Mouse (Mus musculus) heart, postnatal 14 days (tissue): ENCODE measurements around the gene Dbi. TPM values are rescaled to one million over a fixed set of nuclear protein-coding genes. Genes with fewer than 3 reads are reported as not detected.

Experiments used
- DNase-seq, 2 experiments: peaks; one replicate each; pipeline ENCODE4 v3.0.0; 2021 to 2022
- intact Hi-C: fragments of 180-260 bp; cut with DNase I; formaldehyde crosslinking; loops from one replicate; pipeline ENCODE4 v1.15.1; 2025
- total RNA-seq, 2 experiments: library from RNA; stranded (reverse); gene quantifications; 2 replicates each; pipeline ENCODE4 v1.2.3; 2021

The Dbi gene
- total RNA-seq, 2 experiments from 2014 or later: 331 to 352 TPM

DNA sequence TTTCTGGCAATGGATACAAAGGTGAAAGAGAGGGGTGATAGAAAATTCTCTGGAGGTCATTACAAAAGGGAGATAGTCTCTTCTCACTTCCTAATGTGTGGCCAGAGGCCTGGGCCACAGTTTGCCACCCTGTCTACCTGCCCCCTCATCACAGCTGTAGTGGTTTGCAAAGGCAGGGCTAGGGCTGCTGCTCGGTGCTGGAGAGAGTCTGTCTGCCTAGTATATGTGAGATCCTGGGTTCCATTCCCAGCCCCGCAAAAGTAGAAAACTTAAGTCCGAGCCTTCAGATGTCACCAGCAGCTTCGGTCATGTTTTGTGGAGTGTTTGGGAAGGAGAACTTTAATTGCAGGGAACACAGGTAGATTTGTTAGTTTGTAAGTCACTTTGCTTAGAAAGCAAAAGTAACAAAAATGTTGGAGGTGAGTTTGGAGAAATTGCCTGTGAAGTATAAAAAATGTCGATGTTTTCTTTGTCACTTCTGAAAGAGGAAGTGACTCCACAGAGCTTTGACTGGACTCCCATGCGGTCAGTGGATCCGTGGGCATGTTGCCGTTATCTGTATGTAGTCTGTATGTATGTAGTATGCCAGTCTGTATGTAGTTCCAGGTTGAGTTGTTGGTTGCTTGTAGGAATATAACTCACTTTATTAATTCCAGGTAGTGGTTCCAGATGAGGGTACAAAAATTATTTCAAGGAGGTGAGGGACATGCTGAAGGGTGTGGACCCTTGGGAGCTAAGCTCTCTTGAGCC lies 1.9 kb upstream of the Dbi start:
- intact Hi-C loops: no loop called here
- no peak for DNase-seq

DNA sequence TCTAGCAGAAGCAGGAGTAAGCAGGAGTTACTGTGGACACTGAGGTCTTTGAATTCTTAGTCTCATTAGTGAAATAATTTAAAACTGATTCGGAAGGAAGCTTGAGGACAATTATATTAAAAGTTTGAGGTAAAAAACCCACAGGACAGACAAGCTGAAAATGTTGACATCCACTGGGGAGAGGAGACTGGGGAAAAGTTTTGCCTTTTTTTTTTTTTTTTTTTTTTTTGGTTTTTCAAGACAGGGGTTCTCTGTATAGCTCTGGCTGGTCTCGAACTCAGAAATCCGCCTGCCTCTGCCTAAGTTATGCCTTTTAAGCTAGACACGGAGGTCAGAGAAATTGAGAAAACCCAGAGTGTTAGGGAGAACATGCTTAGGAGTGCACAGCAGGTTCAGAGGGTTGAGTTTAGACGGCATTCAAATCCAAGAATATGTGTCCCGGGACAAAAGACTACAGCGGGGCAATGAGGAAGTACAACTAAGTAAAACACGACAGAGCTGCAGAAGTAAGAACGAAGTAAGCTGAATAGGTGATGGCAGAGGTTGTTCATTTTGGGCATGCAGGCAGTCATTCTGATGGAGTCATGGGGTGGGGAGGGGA lies 1.2 kb upstream of the Dbi start:
- no peak for DNase-seq
- intact Hi-C loops: no loop called here

DNA sequence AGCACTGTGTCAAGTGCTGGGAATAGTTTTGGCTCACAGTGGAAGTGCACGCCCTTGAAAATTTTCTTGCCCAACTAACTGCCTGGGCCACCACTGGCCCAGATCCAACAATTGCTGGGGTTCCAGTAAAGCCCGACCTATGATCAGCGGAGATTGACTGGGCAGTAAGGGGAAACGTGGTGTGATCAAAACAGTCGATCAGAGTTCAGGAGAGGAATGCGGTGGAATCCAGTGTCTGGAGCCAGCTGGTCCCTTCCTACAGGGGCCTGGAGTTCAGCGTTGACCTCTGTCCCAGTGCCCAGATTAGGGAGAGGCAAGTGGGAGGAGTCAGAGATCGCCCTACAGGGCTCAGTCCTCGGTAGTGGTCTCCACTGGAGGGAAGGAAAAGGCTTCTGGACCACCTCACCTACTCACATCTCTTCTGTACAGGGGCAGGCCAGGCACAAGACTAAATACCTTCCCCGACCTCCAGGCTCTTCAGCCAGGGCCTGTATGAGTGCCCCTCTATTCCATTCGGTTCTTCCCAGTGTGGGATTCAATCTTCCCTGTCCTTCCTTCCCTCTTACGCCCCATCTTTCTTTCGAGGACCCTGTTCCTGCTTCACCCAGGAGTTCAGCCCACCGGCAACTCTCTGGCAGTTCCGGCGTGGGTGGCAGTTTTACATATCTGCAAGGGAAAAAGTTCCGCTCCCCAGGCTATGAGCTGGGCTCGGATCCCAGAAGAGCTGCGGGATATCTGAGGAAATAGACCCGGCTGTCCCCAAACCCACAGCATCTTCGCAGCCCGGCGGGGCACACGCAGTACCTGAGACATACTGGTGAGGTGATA lies 523 bp downstream of the Dbi start:
- DNase-seq: peak; percentile 46 to 70
- intact Hi-C loops: no loop called here

DNA sequence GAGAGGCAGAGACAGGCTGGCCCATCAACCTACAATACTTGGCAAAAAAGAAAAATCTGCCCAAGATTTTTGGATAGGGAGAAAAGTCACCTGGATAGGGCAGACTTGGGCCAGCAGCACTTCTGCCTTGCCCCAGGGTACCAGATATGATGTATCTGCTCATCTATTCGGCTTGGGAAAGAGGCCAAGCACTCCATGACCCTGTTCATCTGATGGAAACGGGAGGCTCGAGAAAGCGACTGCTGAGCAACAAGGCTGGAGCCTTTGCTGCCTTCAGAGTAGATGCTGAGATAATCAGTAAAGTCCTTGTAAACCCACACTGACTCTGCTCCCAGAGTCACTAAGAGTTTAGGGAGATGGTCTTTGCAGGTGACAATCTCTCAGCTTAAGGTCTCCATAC lies 1.5 kb downstream of the Dbi start:
- no peak for DNase-seq
- intact Hi-C loops: no loop called here

DNA sequence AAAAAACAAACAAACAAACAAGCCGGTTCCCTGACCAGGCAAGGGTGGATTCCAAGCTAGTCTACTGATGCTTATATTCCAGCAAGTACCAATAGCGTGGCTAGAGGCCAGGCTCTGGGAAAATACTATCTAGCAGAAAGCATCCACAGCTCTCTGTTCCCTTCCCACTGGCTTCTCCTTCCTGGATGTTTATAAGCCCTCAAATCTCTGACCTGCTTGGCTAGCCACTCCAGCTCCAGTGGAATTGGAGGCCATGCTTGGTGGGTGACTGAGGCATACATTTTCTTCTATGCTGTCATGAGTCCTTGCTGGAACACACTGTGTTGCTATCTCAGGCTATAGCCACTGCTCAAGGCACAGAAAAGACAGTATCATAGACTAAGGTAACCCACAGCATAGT lies 2.0 kb downstream of the Dbi start:
- no peak for DNase-seq
- intact Hi-C loops: no loop called here

DNA sequence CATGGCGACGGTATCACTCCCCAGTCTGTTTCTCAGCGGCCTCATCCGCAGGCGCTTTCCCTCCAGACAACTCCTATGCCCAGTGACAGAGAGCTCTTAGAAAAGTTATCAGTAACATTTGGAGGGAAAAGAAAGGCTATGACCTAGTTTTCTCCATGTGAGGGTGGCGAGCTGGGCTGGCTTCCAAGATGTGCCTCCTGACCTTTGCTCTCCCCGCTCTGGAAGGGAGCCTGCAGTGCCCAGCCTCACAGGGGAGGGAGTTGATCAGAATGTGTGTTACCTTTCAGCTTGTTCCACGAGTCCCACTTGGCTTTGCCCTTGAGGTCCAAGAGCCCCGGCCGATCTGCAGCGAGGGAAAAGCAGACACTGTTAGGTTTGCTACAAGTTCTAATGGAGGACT lies 4.8 kb downstream of the Dbi start:
- DNase-seq: peak; percentile 21 to 25

DNA sequence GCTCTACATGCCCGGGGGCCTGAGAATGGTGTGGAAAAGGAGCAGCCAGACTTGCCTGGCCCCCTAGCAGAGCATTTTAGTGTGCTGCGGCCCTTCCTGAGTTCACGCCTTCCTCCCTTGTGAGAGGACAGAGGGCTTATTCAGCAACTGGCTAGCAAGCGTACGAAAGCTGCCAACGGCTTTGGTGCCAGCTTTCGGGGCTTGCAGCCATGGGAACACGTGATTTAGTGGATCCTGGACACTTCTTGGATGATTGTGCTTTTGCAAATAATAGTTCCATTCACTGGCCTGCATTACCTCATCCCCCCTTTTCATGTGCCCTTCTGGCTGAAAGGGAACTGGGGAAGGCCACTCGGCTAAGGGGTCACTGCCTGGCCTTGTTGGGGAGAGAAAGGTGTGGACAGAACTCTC lies 5.2 kb downstream of the Dbi start:
- intact Hi-C loops: no loop called here
- DNase-seq: peak; percentile 66 to 86

More for the DNA sequence above, 4.8 kb downstream of the Dbi start:
- intact Hi-C loops: no loop called here

DNA sequence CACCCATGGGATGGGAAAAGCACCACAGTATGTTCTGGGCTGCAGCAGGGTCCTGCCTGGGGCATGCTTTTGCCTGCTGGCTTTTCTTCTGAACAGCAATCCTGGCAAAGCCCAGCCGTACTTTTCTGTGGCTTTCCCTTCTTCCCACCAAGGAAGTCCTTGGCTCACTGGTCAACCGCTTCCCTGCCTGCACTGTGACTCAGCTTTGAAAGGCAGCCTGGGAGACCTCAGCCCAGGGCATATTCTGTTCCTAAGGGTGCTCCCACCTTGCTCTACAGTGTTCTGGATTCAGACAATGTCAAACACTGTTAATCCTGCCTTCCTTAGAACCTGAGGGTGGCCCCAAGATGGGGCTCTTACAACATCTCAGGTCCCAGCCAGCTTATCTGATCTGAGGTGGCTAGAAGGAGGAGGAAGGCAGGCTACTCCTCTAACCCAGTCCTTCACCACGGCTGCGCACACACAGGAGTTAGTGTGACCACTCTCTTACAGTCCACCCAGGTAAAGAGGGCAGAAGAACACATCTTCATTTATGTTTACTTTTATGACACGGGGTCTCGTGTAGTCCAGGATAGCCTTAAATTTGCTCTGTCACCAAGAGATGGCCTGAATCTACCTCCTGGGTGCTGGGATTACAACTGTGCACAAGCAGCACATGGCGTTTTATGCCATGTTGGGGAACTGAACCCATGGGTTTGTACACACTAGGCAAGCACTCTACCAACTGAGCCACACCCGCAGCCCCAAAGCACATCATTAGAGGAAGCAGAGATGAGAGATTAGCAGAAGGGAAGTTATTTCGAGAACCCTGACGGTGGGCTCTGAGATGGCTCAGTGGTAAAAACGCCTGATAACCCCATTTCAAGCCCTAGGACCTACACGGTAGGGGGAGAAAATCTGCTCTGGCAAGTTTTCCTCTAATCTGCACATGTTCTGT lies 8.4 kb downstream of the Dbi start:
- no peak for DNase-seq
- intact Hi-C loops: no loop called here

DNA sequence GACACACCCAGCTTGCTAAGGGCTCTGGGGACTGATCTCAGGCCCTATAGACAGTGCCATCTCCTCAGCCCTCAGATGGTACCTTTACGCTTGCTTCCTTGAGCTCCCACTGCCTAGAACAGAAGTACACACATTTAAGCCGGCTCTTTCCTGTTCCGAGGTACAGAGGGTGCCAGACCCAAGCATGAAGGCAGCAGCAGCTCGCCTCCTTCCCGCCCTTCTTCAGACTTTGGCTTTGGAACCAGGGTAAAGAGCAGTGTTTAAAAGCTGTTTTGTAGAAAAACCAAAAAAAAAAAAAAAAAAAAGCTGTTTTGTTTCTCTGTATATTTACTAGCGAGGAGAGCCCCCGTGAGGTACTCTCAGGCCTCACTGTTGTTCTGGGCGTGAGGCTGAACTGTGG lies 9.1 kb downstream of the Dbi start:
- DNase-seq: no peak
- intact Hi-C loops: no loop called here

DNA sequence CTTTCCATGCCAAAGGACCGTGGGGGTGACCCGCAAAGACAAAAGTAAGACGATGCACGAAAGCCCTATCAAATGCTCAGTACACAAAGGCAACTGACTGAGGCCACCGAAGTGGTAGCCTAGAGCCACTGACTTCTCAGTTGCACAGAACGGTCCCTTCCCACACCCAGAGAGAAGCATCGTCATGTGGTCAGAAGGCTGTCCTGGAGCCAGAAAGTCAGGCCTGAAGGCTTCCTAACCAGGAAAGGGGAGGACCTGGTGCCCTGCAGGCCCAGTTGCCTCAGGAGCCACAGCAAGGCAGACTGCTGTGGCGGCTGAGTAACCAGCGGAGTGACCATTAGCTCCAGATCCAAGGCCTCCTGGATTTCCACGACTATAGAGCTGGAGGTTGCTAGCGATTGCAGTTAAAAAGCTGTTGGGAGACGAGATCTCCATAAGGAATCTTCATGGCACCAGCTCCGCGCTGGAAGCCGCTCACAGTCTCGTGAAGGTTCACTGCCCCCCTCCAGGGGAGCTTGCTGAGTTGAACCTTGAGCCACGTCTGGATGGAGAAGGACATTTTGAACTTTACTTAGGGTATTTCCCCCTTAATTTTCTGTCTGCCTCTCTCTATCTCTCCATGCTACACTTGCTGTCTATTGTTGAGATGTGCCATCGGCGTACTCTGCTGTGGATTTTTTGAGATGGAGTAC lies 11.0 kb downstream of the Dbi start:
- DNase-seq: no peak
- intact Hi-C loops: no loop called here

DNA sequence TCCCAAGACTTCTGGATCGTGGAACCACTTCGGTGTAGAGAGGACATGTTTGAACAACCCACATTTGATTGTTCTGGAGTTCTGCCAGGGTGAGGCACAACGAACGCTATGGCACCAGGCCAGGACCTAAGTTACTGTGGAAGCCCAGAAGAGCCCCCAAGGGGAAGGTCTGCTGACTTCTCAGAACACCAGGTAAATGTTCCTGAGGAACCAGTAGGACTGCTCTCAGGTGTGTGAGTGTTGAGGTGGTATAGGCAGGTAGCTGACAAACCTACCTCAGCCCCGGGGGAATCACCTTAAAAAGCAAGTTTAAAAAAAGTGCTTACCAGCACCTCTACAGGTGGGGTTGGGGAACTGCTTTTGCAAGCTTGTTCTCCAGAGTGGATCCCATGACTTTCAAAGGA lies 15.3 kb downstream of the Dbi start:
- no peak for DNase-seq
- intact Hi-C loops: no loop called here

DNA sequence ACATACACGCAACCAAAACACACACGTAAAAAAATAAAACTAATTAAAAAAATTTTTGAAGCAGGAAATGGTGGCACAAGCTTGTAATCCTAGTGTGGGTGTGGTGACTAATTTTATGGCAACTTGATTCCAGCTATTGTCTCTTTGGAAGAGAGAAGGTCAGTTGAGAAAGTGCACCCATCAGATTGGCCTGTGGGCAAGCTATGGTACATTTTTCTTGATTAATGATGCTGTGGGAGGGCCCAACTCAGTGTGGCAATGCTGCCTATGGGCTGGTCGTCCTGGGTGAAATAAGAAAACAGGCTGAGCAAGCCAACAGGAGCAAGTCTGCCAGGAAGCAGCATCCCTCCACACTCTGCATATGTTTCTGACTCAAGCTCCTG lies 19.7 kb downstream of the Dbi start:
- intact Hi-C loops: no loop called here
- DNase-seq: no peak

DNA sequence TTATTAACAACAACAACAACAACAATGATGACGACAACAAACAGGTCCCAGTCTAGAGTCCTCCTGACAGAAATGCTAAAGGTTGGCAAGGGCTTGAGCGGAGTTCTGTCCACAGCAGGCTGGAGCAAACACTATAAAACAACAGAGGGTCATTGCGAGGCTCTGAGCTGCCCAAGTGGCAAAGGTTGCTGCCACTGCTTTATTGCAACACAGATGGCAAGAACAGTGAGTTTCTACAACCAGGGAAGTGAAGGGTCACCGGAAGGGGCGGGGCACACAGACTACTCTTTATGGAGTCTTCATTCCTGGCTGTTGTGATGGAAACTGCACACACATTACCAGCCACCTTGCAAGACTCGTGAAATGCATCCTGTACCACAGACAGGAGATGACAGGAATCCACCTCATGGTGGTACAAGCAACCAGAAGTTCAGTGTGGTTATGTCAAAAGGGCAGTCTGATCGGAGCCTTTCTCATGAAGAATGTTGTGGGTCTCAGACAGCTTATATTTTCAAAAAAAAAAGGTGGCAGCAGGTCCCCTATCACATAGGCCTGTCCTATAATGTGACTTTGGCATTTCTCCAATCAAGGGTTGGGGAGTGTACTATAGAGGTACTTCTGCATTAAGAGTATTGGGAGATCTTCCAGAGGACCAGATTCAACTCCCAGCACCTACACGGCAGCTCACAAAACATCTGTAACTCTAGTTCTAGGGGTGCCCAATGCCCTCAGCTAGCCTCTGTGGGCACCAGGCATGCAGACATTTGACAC lies 20.2 kb downstream of the Dbi start:
- intact Hi-C loops: no loop called here
- no peak for DNase-seq

DNA sequence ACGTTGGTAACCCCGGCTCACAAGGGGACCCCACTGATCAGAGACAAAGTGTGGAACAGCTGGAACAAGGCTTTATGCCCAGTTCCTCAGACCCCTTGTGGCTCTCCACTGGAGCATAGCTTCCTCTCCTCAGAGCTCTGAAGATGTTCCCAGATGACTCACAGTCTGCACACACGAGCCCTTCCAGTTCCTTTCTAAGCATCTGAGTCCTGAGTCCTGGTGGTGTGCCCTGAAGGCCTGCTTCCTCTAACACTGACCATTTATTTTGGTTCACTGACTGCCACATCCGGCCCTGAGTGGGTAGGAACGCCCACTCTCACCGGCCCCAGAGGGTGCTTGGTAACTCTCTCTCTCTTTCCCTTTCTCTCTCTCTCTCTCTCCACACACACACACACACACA lies 21.4 kb downstream of the Dbi start:
- intact Hi-C loops: loop anchor here (2.0 to 10.0 kb wide), 3 partner anchors 55 to 453 kb away; no protein-coding TSS in a partner anchor
- DNase-seq: no peak

DNA sequence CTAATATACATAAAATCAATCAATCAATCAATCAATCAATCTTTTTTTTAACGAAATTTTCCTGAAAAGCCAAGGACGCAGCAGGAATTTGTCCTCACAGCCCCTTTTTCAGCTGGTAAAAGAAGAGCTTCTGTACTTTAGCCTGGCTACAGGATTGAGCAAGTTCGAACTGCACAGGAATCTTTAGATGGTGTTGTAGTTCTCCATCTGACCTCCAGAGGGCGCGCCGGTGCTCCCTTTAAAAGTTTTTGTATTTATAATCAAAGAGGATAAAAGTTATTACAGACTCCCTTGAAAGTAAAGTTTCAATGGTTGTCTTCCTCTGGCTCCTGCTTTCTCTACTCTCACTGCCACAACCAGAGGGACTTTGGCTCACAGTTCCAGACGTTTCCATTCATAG lies 22.6 kb downstream of the Dbi start:
- intact Hi-C loops: loop anchor here (2.0 to 10.0 kb wide), 3 partner anchors 56 to 454 kb away; no protein-coding TSS in a partner anchor
- DNase-seq: peak; percentile 69 to 80

DNA sequence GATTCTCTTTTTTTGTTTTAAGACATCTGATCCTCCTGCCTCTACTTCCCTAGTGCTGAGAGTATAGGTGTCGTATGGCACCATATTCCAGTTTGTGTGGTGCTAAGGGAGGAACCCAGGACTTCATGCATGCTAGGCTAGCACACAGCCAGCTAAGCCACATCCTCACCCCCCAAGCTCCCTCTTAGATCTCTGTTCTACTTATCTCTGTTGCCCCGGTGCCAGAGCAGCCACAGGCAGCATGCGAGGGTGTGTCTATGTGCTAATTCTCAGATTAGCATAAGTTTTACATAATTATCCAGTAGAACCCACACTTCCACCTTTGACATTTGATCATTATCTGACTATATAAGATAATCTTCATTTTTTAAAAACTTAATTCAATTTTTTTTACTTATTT lies 26.0 kb downstream of the Dbi start:
- DNase-seq: no peak
- intact Hi-C loops: loop anchor here (5.0 to 10.0 kb wide), 2 partner anchors 280 to 457 kb away; no protein-coding TSS in a partner anchor

DNA sequence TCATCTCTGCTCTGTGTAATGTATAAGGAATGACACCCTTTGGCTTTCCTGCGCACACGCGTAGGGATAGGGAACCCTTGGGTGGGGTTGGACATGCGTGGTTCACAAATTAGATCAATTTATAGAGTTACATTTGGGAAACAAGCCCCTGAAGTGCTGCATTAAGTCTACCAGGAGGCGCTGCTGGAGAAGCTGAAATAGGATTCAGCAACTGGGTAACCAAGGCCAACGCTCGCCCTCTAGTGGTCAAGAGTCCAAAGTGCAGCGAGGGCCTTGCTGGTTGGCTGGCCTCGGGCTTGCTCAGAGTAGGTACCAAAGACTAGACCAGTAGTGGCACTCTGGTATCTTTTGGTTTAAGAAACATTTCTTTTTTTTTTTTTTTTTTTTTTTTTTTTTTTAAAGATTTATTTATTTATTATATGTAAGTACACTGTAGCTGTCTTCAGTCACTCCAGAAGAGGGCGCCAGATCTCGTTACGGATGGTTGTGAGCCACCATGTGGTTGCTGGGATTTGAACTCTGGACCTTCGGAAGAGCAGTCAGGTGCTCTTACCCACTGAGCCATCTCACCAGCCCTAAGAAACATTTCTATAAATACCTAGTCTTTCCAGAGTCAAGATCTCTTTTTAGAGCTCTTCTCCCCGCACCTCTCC lies 27.3 kb downstream of the Dbi start:
- DNase-seq: peak; percentile 83 to 93
- intact Hi-C loops: loop anchor here (1.0 to 10.0 kb wide), 2 partner anchors 60 to 279 kb away; no protein-coding TSS in a partner anchor

DNA sequence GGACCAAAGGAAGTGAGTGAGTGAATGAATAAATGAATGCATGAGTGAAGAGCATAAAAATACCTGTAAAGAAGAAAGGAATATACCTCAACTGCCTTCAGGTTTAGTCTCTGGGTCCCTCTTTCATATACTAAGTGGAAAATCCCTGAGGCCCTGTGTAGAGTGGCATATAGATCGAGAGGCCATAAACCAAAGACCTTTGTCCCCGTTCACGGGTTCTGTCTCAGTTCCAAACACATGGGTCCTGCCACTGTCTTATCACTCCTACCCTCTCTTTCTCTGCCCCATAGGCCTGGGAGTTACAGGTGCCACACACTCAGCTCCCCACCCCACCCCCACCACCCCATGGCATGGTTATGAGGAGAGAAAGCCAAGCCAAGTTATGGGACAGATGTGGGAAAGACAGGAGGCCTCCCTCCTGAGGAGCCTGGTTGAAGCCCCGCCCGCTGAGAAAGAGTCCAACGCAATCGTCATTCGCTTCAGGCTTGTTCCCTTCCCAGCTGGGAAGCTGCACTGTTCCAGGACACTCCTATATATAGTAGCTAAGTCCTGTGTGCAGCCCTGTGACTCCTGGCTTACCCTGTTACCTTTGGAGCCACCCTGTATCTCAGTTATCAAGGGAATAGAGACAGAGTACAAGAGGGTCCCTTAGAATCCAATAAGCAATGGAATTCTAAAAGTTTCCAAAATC lies 29.9 kb downstream of the Dbi start:
- no peak for DNase-seq
- intact Hi-C loops: loop anchor here (10.0 kb wide), 1 partner anchor 276 kb away; no protein-coding TSS in a partner anchor
